Mouse (Mus musculus): Measurements from ENCODE around the gene Cdsn. TPM values are rescaled to one million over a fixed set of nuclear protein-coding genes. Genes with fewer than 3 reads are reported as not detected.
A peak's percentile ranks its signal among the peaks of the same experiment; 100 is the strongest.

Cdsn gene
- polyA plus RNA-seq, 1 experiment from 2014 or later, result not detected

GRCm38 (mm10) chr17:35584330-35584937 lies 32.5 kb downstream of the Cdsn start:
- no peak overlapping the region for H3K27ac ChIP-seq (replicated peaks; ENCODE audit: low read depth, low read length)
- H3K9ac ChIP-seq (replicated peaks; ENCODE audit: low read length), result no peak overlapping the region
- ATAC-seq (replicated peaks; ENCODE audit: insufficient number of reproducible peaks, low FRiP score, low TSS enrichment, low read depth) (no peak; the same call in 1 of the 2 replicates), DNase-seq (ENCODE audit: low spot score) (peak; percentile 89)
- no peak overlapping the region for H3K4me2 ChIP-seq (ENCODE audit: low read depth, low read length)
- no peaks in the 10 kb centered on the region for H3K27me3 ChIP-seq (ENCODE audit: control insufficient read depth, insufficient read depth, low read length)
- no peak overlapping the region for H3K4me3 ChIP-seq (ENCODE audit: low read depth, low read length)
- 14% methylated on average over 16 of the region's 16 CpGs for WGBS
- no peaks in the 10 kb centered on the region for H3K9me3 ChIP-seq (replicated peaks; ENCODE audit: control insufficient read depth, low read length)
- no peaks in the 10 kb centered on the region for H3K4me1 ChIP-seq (ENCODE audit: control insufficient read depth, insufficient read depth, low read length)
- no peaks in the 10 kb centered on the region for H3K36me3 ChIP-seq (replicated peaks; ENCODE audit: control insufficient read depth, insufficient read depth, low read depth, low read length)

GRCm38 (mm10) chr17:35587291-35587690 lies 35.4 kb downstream of the Cdsn start:
- Histone ChIP-seq H3K36me3 (replicated peaks; ENCODE audit: control insufficient read depth, insufficient read depth, low read depth, low read length) (no peaks in the 10 kb centered on the region), H3K4me1 (ENCODE audit: control insufficient read depth, insufficient read depth, low read length) (no peaks in the 10 kb centered on the region), H3K9ac (replicated peaks; ENCODE audit: low read length) (no peak overlapping the region), H3K4me2 (ENCODE audit: low read depth, low read length) (no peak overlapping the region), H3K4me3 (ENCODE audit: low read depth, low read length) (no peak overlapping the region), H3K9me3 (replicated peaks; ENCODE audit: control insufficient read depth, low read length) (no peaks in the 10 kb centered on the region), H3K27ac (replicated peaks; ENCODE audit: low read depth, low read length) (no peak overlapping the region), H3K27me3 (ENCODE audit: control insufficient read depth, insufficient read depth, low read length) (no peaks in the 10 kb centered on the region)
- no peak for DNase-seq (ENCODE audit: low spot score)
- no peak for ATAC-seq (replicated peaks; ENCODE audit: insufficient number of reproducible peaks, low FRiP score, low TSS enrichment, low read depth)
- 79% methylated on average over 1 of the region's 1 CpGs for WGBS

- H3K9me3 ChIP-seq (replicated peaks; ENCODE audit: control insufficient read depth, low read length), result no peaks in the 10 kb centered on the region
- peak; percentile 45 for DNase-seq (ENCODE audit: low spot score)
- 8% methylated on average over 4 of the region's 4 CpGs for WGBS
- no peak for ATAC-seq (replicated peaks; ENCODE audit: insufficient number of reproducible peaks, low FRiP score, low TSS enrichment, low read depth)
- H3K4me3 ChIP-seq (ENCODE audit: low read depth, low read length), result no peak overlapping the region
- H3K27me3 ChIP-seq (ENCODE audit: control insufficient read depth, insufficient read depth, low read length), result no peaks in the 10 kb centered on the region
- no peaks in the 10 kb centered on the region for H3K4me1 ChIP-seq (ENCODE audit: control insufficient read depth, insufficient read depth, low read length)
- no peak overlapping the region for H3K4me2 ChIP-seq (ENCODE audit: low read depth, low read length)
- H3K27ac ChIP-seq (replicated peaks; ENCODE audit: low read depth, low read length), result no peak overlapping the region
- H3K36me3 ChIP-seq (replicated peaks; ENCODE audit: control insufficient read depth, insufficient read depth, low read depth, low read length), result no peaks in the 10 kb centered on the region
- H3K9ac ChIP-seq (replicated peaks; ENCODE audit: low read length), result no peak overlapping the region
Observed at GRCm38 (mm10) chr17:35588387-35588786, 36.5 kb downstream of the Cdsn start.

DNA sequence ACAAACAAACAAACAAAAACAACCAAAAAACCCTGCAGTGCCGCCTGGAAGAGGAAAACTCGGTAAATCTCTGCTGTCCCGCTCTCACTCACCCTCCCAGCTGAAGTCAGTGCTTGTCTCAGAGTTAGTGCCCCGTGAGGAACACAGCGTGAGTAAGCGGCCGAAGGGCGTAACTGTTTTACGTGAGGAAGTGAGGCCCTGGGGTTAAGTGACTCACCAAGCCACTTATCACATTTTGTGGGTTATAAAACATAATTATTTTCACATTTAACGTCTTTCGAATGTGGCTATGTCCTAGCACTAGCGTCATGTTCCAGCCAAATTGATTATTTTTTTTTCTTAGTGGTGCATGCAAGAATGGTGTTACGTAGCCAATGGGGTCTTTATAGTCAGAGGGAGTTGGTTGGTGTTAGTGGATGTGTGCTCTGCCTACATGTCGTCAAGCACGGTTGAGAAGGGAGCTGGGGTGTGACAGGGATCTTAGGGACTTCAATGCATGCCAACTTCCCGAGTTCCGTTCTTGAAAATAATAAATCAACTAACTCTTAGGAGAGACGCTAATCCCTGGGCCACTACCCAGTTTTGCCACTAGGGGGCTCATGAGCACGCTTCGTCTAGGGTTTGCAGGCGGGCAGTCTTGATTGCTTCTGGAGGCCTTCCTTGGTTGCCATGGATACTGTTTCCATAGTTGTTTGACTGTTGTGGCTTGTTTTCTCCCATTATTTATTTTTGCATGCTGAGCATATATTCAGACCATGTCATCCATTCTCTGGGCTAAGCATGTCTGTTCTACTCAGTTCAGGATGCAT lies 38.7 kb downstream of the Cdsn start:
- DNase-seq (ENCODE audit: low spot score) (peak; percentile 88), ATAC-seq (replicated peaks; ENCODE audit: insufficient number of reproducible peaks, low FRiP score, low TSS enrichment, low read depth) (0 out of 2 replicates have a peak, but pooled peaks have one; percentile 34)
- no peaks in the 10 kb centered on the region for H3K27me3 ChIP-seq (ENCODE audit: control insufficient read depth, insufficient read depth, low read length)
- no peaks in the 10 kb centered on the region for H3K4me1 ChIP-seq (ENCODE audit: control insufficient read depth, insufficient read depth, low read length)
- no peaks in the 10 kb centered on the region for H3K36me3 ChIP-seq (replicated peaks; ENCODE audit: control insufficient read depth, insufficient read depth, low read depth, low read length)
- 55% methylated on average over 21 of the region's 21 CpGs for WGBS
- no peak overlapping the region for H3K9ac ChIP-seq (replicated peaks; ENCODE audit: low read length)
- H3K4me3 ChIP-seq (ENCODE audit: low read depth, low read length), result no peak overlapping the region
- H3K9me3 ChIP-seq (replicated peaks; ENCODE audit: control insufficient read depth, low read length), result no peaks in the 10 kb centered on the region
- no peak overlapping the region for H3K27ac ChIP-seq (replicated peaks; ENCODE audit: low read depth, low read length)
- no peak overlapping the region for H3K4me2 ChIP-seq (ENCODE audit: low read depth, low read length)

GRCm38 (mm10) chr17:35591219-35591578 lies 39.3 kb downstream of the Cdsn start:
- Histone ChIP-seq H3K9me3 (replicated peaks; ENCODE audit: control insufficient read depth, low read length) (no peaks in the 10 kb centered on the region), H3K4me2 (ENCODE audit: low read depth, low read length) (no peak overlapping the region), H3K27ac (replicated peaks; ENCODE audit: low read depth, low read length) (no peak overlapping the region), H3K27me3 (ENCODE audit: control insufficient read depth, insufficient read depth, low read length) (no peaks in the 10 kb centered on the region), H3K4me1 (ENCODE audit: control insufficient read depth, insufficient read depth, low read length) (no peaks in the 10 kb centered on the region), H3K36me3 (replicated peaks; ENCODE audit: control insufficient read depth, insufficient read depth, low read depth, low read length) (no peaks in the 10 kb centered on the region), H3K9ac (replicated peaks; ENCODE audit: low read length) (no peak overlapping the region), H3K4me3 (ENCODE audit: low read depth, low read length) (no peak overlapping the region)
- no peak for DNase-seq (ENCODE audit: low spot score)
- 93% methylated on average over 7 of the region's 7 CpGs for WGBS
- ATAC-seq (replicated peaks; ENCODE audit: insufficient number of reproducible peaks, low FRiP score, low TSS enrichment, low read depth), result no peak

- WGBS, result 91% methylated on average over 15 of the region's 15 CpGs
- ATAC-seq (replicated peaks; ENCODE audit: insufficient number of reproducible peaks, low FRiP score, low TSS enrichment, low read depth) (no peak), DNase-seq (ENCODE audit: low spot score) (no peak)
- no peaks in the 10 kb centered on the region for H3K4me1 ChIP-seq (ENCODE audit: control insufficient read depth, insufficient read depth, low read length)
- no peak overlapping the region for H3K9ac ChIP-seq (replicated peaks; ENCODE audit: low read length)
- no peak overlapping the region for H3K4me3 ChIP-seq (ENCODE audit: low read depth, low read length)
- no peak overlapping the region for H3K4me2 ChIP-seq (ENCODE audit: low read depth, low read length)
- H3K27ac ChIP-seq (replicated peaks; ENCODE audit: low read depth, low read length), result no peak overlapping the region
- no peaks in the 10 kb centered on the region for H3K9me3 ChIP-seq (replicated peaks; ENCODE audit: control insufficient read depth, low read length)
- no peaks in the 10 kb centered on the region for H3K36me3 ChIP-seq (replicated peaks; ENCODE audit: control insufficient read depth, insufficient read depth, low read depth, low read length)
- H3K27me3 ChIP-seq (ENCODE audit: control insufficient read depth, insufficient read depth, low read length), result no peaks in the 10 kb centered on the region
Observed at GRCm38 (mm10) chr17:35591731-35592130, 39.8 kb downstream of the Cdsn start.

- no peaks in the 10 kb centered on the region for H3K4me1 ChIP-seq (ENCODE audit: control insufficient read depth, insufficient read depth, low read length)
- no peak overlapping the region for H3K4me3 ChIP-seq (ENCODE audit: low read depth, low read length)
- DNase-seq (ENCODE audit: low spot score) (no peak), ATAC-seq (replicated peaks; ENCODE audit: insufficient number of reproducible peaks, low FRiP score, low TSS enrichment, low read depth) (no peak)
- H3K4me2 ChIP-seq (ENCODE audit: low read depth, low read length), result no peak overlapping the region
- no peak overlapping the region for H3K9ac ChIP-seq (replicated peaks; ENCODE audit: low read length)
- no peaks in the 10 kb centered on the region for H3K36me3 ChIP-seq (replicated peaks; ENCODE audit: control insufficient read depth, insufficient read depth, low read depth, low read length)
- H3K27me3 ChIP-seq (ENCODE audit: control insufficient read depth, insufficient read depth, low read length), result no peaks in the 10 kb centered on the region
- no peaks in the 10 kb centered on the region for H3K9me3 ChIP-seq (replicated peaks; ENCODE audit: control insufficient read depth, low read length)
- no peak overlapping the region for H3K27ac ChIP-seq (replicated peaks; ENCODE audit: low read depth, low read length)
- whole genome bisulfite sequencing, result 74% methylated on average over 9 of the region's 9 CpGs
Observed at GRCm38 (mm10) chr17:35592131-35592530, 40.2 kb downstream of the Cdsn start.

DNA sequence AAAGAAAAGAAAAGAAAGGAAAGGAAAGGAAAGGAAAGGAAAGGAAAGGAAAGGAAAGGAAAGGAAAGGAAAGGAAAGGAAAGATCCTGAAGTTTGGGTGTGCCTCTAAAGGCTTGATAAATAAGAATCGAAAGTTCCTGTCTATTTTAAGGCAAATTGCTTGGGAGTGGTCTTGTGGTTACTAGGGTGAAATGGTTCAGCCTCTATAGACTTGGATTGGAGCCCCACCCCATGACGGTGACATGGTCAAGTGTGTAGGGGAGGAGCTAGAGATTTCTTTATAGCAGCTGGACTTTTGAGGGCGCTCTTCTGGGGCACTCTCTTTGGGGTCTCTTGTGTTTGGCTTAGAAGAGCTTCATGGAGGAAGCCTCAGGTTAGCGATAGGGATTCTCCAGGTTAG lies 41.9 kb downstream of the Cdsn start:
- 34% methylated on average over 4 of the region's 4 CpGs for WGBS
- ATAC-seq (replicated peaks; ENCODE audit: insufficient number of reproducible peaks, low FRiP score, low TSS enrichment, low read depth), result no peak
- Histone ChIP-seq H3K36me3 (replicated peaks; ENCODE audit: control insufficient read depth, insufficient read depth, low read depth, low read length) (no peaks in the 10 kb centered on the region), H3K4me1 (ENCODE audit: control insufficient read depth, insufficient read depth, low read length) (no peaks in the 10 kb centered on the region), H3K27me3 (ENCODE audit: control insufficient read depth, insufficient read depth, low read length) (no peaks in the 10 kb centered on the region), H3K4me3 (ENCODE audit: low read depth, low read length) (no peak overlapping the region), H3K9ac (replicated peaks; ENCODE audit: low read length) (no peak overlapping the region), H3K9me3 (replicated peaks; ENCODE audit: control insufficient read depth, low read length) (no peaks in the 10 kb centered on the region), H3K4me2 (ENCODE audit: low read depth, low read length) (no peak overlapping the region), H3K27ac (replicated peaks; ENCODE audit: low read depth, low read length) (no peak overlapping the region)
- no peak for DNase-seq (ENCODE audit: low spot score)

Data from embryonic facial prominence, embryonic 11.5 days (tissue).